Mouse (Mus musculus): ENCODE measurements around the gene Gm16181.

The Gm16181 gene

DNA sequence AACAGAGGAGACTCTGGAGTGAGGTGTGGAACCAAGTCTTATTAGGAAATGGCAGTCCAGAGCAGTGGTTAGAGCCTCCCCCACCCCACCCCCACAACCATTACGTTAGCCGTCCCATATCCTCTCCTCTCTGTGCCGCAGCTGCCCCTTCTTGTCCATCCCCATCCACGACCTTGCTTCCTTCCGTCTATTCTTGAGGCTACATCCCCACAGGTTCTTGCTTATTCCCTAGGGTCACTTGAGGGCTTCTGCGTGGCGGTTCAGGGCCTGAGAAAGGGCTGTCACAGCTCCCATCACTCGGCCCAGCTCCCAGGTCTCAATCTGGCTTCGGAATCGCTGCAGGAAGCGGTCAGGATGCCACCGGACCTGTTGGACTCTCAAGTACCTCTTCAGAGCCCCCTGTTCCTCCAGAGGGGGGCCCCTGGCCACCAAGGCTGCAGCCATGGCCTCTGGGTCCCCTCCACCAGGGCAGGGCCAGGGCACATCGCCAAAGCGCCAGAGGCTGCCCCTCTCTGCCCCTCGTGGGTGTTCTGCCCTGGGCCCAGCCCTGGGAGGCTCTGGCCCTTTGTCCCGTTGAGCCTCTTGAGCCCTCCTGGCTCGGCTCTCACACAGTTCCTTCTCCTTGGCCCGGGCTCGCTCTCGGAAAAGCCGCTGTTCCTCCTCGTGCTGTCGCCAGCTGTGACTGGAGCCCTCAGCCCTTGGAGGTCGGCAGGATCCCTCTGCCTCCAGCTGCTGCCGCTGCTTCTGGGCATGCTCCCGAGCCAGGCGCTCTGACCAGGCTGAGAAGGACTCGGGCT is at the start of gene Gm16181:
Gm16181 (plus strand) TSS at position 679 of the 797 bp plus-strand sequence.
- in situ Hi-C loops (cut with MseI, MboI): no loop called here

DNA sequence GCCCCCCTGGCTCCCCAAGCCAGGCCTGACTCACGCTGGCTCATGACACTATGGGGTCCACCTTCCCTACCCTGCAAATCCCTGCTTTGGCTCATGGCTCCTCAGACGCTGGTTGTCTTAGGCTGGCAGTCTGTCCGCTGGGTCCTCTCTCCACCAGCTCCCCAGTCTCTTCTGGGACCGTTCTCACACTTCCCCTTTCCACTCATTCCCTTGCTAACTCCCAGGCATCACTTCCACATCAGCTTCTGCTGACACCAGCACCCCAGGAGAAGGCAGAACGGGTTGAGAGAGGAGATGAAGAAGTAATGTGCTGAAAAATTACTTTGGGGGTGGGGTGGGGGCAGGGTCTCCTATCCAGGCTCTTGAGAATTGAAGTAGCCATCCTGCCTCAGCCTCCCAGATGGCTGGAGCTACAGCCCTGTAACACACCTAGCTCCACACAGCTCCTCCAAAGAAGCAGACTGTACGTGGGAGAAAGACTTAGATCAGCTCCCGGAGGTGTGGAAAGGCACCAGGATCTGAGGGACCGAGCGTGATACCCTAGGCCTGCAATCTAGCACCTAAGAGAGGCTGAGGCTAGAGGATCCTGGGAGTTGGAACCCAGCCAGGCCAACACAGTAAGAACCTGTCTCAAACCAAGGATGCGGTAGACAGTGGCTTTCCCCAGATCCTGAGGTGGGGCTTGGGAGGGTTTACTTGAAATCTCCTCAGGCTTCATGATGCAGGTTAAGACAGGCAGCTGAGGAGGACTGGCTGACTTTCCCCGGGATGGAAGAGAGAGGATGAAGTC is 48.0 kb upstream of the Gm16181 start:
- in situ Hi-C loops (cut with MseI, MboI): loop anchor here in 1 of 2 experiments (5.0 kb wide), 1 partner anchor 60 kb away; the partner anchor contains the start of gene Atp6v1g2

DNA sequence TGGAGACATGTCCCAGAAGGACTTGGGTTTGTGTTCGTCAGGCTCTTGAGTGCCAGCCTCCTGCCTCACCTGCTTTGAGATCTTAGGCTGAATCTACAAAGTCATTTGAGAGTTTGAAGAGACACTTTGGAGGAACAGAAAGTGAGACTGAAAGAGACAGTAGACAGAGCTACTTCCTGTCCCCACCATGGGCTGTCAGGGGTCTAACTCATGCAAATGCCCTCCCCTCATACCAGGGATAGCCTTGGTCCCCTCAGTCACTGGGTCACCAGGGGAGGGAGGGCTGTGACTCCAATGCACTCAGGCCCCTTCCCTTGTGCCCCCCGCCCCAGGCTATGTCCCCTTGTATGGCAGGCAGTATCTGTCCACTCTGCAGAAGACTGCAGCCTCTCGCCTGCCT is 47.3 kb upstream of the Gm16181 start:
- in situ Hi-C loops (cut with MseI, MboI): loop anchor here in 1 of 2 experiments (5.0 kb wide), 1 partner anchor 59 kb away; the partner anchor contains the start of gene Atp6v1g2

DNA sequence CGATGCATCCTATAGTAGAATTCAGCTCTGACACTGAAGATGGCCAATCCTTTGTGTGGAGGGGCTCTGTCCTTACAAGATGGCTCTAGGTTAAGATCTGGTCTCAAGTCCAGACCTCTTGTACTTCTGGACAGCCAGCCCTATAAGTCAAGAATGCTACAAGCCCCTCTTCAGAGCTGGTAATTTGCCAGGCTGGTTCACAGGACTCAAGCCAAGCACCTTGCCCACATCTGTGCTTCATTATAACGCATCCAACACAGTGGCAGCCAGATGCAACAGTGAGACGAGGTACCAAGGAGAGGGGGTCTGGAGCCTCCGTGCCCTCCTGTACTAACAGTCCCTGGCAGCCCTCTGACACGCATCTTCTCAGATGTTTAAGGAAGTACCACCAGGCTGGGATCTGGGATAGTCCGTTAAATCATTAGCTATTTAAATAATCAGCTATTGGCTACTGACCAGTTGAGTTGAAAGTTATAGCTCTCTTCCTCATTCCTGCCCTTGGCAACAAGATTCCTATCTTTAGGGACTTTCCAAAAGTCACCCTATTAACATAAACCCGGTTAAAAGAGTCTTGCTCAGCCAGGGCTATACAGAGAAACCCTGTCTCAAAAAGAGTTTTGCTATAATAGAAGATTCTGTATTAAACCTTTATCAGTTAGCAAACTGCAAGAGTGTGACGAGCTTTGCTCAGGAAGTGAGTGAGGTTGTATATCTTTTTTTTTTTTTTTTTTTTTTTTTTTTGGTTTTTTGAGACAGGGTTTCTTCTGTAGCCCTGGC is 46.2 kb upstream of the Gm16181 start:
- in situ Hi-C loops (cut with MseI, MboI): loop anchor here in 1 of 2 experiments (5.0 kb wide), 1 partner anchor 58 kb away; the partner anchor contains the start of gene Atp6v1g2

DNA sequence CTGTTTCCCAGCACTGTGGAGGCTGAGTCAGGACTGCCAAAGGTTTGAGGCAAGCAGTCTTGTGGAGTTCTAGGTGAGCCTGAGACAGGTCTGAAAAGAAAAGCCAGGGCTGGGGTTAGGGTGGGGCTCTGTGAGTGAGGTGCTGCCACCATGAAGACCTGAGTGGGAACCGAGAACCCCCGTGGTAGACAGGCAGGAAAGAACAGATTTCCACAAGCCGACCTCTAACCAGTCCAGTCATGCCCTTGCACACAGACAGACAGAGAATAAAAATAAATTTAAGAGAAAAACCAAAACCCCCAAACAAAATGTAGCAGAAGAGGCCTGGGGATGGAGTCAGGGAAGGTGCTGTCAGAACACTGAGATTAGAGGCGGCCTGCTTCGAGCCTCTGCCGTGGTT is 45.3 kb upstream of the Gm16181 start:
- in situ Hi-C loops (cut with MseI, MboI): loop anchor here in 1 of 2 experiments (5.0 kb wide), 1 partner anchor 57 kb away; the partner anchor contains the start of gene Atp6v1g2

DNA sequence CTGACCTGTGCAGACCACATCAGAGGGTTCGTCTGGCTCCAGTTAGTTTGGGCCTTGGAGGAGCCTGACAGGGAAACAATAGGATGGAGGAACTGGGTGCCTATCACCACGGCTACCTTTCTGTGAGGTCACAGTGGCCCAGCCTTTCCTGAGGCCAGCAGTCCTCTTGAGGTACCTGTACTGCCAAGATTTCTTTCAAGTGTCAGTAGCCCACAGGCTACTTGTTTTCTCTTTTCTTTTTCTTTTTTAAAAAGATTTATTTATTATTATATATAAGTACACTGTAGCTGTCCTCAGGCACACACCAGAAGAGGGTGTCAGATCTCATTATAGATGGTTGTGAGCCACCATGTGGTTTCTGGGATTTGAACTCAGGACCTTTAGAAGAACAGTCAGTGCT is 44.7 kb upstream of the Gm16181 start, which contains the start of gene Aif1:
Aif1 (minus strand) TSS at position 101 of the 400 bp plus-strand sequence.
- in situ Hi-C loops (cut with MseI, MboI): loop anchor here in 1 of 2 experiments (5.0 kb wide), 1 partner anchor 56 kb away; the partner anchor contains the start of gene Atp6v1g2

DNA sequence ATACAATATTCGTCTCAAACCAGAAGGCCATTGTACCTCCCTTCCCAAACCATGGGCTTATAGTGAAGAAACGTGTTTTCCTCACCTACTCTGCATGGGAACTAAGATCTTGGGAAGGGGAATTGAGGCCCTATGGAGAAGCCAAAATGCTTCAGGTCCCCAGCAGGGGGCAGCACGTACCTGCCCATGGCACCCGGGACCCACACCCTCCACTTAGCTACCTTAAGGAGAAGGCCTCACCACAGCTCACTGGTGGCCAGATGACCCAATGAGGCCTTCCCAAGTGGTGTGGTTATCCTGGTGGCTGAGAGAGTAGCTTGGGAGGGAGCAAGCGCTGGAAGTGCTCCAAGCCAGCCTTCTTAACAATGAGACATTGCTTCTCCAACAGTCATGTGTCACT is 42.1 kb upstream of the Gm16181 start:
- in situ Hi-C loops (cut with MseI, MboI): loop anchor here in 1 of 2 experiments (5.0 kb wide), 1 partner anchor 54 kb away; the partner anchor contains the start of gene Atp6v1g2

DNA sequence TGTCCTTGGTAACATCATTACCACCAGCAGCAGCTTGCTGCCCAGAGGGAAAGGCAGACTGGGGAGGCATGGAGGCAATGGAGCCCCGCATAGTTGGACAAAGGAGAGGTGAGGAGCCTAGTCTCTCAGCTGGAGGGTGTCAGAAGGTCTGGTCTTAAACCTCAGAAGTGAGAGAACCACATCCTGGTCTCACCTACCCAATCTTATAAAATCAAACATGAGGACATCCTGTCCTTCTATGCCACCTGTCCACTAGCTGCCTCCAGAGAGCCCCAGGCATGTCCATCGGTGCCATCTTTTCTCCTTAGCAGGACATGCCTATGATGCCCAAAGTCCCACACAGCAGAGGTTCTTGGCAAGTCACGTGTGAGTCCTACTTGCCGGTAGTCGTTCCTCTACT is 40.5 kb upstream of the Gm16181 start:
- in situ Hi-C loops (cut with MseI, MboI): no loop called here

DNA sequence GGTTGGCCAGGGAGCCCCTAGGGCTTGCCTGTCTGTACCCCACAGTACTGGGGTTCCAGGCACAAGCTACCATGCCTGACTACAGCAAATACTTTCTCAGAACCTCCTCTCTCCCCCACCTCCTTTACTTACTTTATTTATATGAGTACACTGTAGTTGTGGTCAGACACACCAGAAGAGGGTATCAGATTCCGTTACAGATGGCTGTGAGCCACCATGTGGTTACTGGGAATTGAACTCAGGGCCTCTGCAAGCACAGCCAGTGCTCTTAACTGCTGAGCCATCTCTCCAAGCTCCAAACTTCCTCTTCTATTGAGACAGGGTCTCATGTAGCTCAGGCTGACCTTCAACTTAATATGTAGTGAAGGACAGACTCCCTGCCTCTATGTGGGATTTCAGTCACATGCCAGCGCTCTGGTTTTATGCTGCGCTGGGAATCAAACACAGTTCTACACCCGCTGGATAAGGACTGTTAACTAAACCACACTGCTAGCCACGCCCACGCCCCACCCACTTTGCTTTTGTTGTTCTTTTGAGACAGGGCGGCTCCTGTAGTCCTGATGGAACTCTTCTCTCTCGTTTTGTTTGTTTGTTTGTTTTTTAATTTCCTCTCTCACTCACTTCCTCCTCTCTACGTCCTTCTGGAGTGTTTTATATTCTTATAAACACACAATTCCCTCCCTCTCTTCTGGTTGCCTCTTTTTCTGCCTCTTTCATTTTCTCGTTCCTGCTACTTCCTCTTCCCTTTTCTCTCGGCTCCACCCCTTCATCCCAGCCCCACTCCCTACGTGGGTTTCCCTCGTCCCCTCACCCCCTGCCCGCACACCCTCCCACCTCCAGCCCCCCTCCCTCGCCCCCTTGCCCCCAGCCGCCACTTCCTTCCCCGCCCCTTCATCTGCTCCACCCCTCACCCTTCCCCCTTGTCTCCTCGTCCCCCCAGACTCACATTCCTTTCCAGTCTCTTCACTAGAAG is 34.7 kb upstream of the Gm16181 start:
- in situ Hi-C loops (cut with MseI, MboI): no loop called here

DNA sequence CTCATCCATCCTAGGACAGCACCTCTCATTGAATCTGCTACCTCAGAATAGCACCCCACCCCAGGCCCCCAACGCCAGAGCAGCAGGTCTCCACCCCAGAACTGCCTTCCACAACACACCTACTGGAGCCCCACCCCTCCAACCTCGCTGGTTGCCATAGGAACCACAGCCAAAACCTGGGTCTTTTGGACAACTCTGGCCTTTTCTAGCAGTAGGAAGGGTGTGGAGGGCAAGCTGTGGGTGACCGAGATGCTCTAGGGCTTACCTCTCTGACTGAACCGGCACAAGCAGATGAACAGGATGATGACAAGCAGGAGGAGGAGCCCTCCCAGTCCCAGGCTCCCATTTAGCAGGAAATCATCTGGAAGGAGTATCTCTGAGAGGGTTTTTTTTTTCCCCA is 34.0 kb upstream of the Gm16181 start:
- in situ Hi-C loops (cut with MseI, MboI): no loop called here

DNA sequence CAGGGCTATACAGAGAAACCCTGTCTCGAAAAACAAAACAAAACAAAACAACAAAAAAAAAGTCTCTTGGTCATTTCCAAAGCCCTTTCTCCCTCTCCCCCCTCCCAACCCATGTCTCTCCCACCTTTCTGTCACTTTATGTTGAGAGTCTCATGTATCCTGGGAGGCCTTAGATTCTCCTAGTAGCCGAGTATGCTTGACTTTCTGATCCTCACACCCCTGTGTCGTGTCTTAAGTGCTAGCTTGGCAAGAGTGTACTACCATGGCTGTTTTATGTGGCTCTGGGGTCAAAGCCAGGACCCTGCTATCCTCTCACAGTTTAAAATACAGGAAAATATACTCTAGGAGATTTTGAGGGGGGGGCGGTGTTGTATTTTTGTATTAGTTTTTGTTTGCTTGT is 33.3 kb upstream of the Gm16181 start:
- in situ Hi-C loops (cut with MseI, MboI): no loop called here

DNA sequence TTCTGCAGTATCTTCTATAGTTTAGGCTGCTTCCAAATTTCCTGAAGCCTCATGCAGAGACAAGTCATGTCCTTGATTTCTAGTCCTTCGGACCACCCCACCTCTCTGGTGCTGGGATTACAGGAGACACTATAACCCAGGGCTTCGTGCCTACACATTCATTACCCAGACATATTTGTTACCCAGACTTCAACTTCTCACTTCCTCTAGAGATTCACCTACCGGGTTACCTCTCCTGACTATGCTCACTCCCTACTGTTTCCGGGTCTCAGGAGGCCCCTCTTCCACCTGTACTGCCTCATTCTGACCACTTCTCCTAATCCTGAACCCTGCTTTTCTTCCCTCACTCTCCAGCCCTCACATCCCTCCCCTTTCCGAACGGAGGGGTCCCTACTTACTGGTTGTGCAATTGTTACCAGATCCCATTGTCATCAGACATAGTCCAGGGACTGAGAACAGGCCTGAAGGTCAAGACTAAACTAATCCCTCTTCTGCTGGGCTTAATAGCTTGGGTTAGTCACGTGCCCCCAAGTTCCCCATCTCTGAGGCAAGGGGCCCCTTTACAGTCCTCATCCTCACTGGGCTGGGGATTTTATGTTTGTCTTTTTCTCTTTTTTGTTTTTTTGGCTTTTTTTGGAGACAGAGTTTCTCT is 32.5 kb upstream of the Gm16181 start, which contains the start of gene Lst1:
Lst1 (minus strand) TSS at position 481 of the 652 bp plus-strand sequence.
- in situ Hi-C loops (cut with MseI, MboI): no loop called here

DNA sequence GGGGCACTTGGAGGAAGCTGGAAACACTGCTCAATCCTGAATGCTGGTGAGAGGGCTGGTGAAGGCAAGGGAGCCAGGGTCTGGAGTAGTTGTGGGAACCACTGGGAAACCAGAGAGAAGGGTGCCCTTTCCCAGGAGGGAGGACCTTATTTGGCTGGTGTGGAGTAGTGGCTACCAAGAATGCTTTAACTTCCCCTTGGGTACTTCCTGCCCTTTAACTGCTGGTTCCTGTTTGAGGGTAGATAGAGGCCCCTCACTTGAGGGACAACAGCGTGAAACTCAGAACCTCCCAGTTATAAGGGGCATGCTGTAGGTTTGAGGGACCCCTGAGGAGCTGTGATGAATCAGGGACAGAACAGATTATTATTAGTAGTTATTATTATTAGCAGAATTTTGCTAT is 31.4 kb upstream of the Gm16181 start:
- in situ Hi-C loops (cut with MseI, MboI): no loop called here

DNA sequence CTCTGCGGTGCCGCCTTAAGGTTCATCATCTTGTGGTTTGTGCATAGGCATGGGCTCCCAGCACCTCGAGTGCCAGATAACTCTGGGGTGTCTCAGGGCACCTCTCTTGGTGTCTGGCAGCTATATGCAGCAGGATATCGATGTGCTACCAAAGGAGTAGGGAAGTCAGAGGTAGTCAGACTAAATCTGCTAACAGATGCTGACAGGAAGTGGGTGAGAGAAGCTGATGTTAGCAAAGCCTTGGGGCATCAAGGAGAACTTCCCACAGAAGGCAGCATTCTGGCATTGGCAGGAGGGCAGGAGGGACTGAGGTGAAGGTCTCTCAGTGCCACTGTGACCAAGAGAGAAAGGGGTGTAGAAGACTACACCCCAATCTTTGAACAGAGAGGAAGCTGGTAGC is 30.5 kb upstream of the Gm16181 start:
- in situ Hi-C loops (cut with MseI, MboI): no loop called here

DNA sequence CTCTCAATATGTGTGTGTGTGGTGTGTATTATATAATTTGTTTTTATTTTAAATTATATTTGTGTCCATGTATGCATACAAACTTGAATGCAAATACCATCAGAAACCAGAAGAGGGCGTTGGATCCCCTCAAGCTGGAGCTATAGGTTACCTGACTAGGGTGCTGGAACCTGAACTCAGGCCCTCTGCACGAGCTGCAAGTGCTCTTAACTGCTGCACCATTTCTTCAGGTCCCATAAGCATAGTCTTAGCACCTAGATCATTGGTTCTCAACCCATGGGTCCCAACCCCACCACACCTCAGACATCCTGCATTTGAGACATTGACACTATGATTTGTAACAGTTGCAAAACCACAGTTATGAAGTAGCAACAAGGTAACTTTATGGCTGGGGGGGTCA is 28.9 kb upstream of the Gm16181 start:
- in situ Hi-C loops (cut with MseI, MboI): no loop called here

DNA sequence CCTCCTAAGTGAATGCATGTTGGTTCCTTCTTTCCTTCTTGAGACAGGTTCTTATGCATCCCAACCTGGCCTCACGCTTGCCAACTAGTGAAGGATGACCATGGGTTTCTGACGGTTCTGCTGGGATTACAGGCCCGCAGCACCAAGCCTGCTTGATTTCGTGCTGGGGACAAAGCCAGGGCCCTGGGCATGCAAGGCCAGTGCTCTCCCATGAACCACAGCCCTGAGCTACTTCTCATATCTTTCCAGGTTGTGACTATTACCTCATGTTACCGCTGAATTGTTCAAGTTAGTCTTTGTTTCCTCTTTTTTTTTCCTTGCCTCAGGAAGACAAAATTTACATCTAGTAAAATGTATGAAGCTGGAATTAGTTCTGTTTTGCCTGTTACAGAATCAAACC is 27.7 kb upstream of the Gm16181 start:
- in situ Hi-C loops (cut with MseI, MboI): no loop called here

DNA sequence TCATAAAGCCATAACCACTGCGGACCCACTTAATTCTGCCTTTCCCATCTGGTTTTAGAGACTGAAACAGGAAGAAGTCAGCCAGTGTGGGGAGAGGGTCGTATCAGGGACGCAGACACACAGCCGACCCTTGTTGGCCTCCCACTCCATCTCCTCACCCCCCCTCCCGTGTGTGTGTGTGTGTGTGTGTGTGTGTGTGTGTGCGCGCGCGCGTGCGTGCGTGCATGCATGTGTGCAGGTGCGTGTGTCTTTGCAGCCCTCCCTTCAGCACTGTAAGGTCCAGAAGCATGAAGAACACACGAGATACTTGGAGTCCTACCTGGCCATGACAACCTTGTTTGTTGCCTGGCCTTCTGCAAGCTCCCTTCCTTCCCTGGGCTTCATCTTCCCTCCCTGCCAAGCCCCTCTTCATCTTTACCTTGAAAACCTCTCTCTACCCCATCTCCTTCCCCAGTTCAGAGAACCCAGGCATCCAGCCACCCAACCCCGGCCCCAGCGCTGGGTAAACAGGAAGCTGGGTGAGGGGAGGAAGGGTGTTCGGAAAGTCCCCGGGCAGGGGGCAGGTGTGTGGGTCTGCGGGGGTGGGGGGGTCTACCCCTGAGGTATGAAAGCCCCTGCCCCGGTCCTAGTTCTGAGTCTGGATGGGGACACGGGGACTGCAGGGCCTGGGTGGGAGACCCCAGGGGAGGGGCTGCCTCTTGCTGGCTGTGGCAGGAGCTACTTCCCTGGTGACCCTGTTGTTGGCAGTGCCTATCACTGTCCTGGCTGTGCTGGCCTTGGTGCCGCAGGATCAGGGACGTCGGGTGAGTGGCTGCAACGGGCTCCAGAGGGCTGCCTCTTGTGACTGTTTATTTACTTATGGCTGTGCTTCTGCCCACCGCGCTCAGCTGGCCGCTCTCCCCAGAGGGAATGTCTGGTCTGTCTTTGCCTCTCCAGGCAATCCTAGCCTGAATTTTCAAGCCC is 26.5 kb upstream of the Gm16181 start, which contains the start of gene Ltb:
Ltb (plus strand) TSS at position 559 of the 963 bp plus-strand sequence.
- in situ Hi-C loops (cut with MseI, MboI): no loop called here
